Mouse (Mus musculus): Measurements from ENCODE around the gene Anapc13. TPM values are rescaled to one million over a fixed set of nuclear protein-coding genes. Genes with fewer than 3 reads are reported as not detected.

The Anapc13 gene
- polyA plus RNA-seq, 2 experiments from 2014 or later, result 88.7 to 111 TPM

Other genes starting within 250 kb of the Anapc13 start
- under 1 TPM; 0.31 to 0.46 TPM for gene Ky, start 120.5 kb upstream of the Anapc13 start, polyA plus RNA-seq (2017; shearing (Covaris generic))
- 10 to 100 TPM; 52.0 to 61.4 TPM for gene Cep63, start 238 bp downstream of the Anapc13 start, polyA plus RNA-seq (2017; shearing (Covaris generic))
- gene Amotl2, start 90.4 kb downstream of the Anapc13 start, polyA plus RNA-seq (2017; shearing (Covaris generic)), result not detected
- 1 to 10 TPM; 1.2 to 2.0 TPM for gene Ryk, start 208.6 kb downstream of the Anapc13 start, polyA plus RNA-seq (2017; shearing (Covaris generic))

All from CD4-positive, CD25-positive, alpha-beta regulatory T cell, adult 4 months (primary cell).